Mouse (Mus musculus) liver, embryonic 11.5 days (tissue): Measurements from ENCODE around the gene Olfr193. TPM values are rescaled to one million over a fixed set of nuclear protein-coding genes. Genes with fewer than 3 reads are reported as not detected.
"Not testable (repeated sequence)": the region's sequence is repeated elsewhere in the genome, so short reads cannot be mapped to it uniquely, and the experiment has no call there.

Source experiments
- ATAC-seq: fragments of 200-750 bp; cut with Nextera tagmentation; replicated peaks from 2 replicates; pipeline ENCODE4 v1.8.0; 2017; ENCODE audit warnings: moderate number of reproducible peaks, mild to moderate bottlenecking, moderate TSS enrichment, moderate library complexity; ENCODE audit not compliant: low FRiP score
- DNase-seq: peaks from one replicate; pipeline ENCODE4 v3.0.0-alpha.2; 2017; ENCODE audit warnings: low spot score
- H3K27ac ChIP-seq: fragments of 300-500 bp; sonication (generic); 2 replicates; pipeline ENCODE4 v1.5.1; 2014; ENCODE audit warnings: mild to moderate bottlenecking, low read depth, low read length, control low read depth
- H3K27me3 ChIP-seq: fragments of 300-500 bp; sonication (generic); replicated peaks from 2 replicates; pipeline ENCODE4 v1.6.1; 2014; ENCODE audit warnings: low read length, mixed read lengths; ENCODE audit not compliant: control insufficient read depth, insufficient read depth
- H3K36me3 ChIP-seq: fragments of 300-500 bp; sonication (generic); 2 replicates; pipeline ENCODE4 v1.6.1; 2014; ENCODE audit warnings: mild to moderate bottlenecking, low read length, moderate library complexity, mixed read lengths; ENCODE audit not compliant: control insufficient read depth, insufficient read depth
- H3K4me1 ChIP-seq: fragments of 300-500 bp; sonication (generic); replicated peaks from 2 replicates; pipeline ENCODE4 v1.6.1; 2014; ENCODE audit warnings: low read length, mixed read lengths; ENCODE audit not compliant: control insufficient read depth, insufficient read depth
- H3K4me2 ChIP-seq: fragments of 300-500 bp; sonication (generic); 2 replicates; pipeline ENCODE4 v1.6.1; 2014; ENCODE audit warnings: mild to moderate bottlenecking, control low read depth, moderate library complexity
- H3K4me3 ChIP-seq: fragments of 300-500 bp; sonication (generic); 2 replicates; pipeline ENCODE4 v1.5.1; 2014; ENCODE audit warnings: low read depth, low read length, control low read depth
- H3K9ac ChIP-seq: fragments of 300-500 bp; sonication (generic); 2 replicates; pipeline ENCODE4 v1.6.1; 2014; ENCODE audit warnings: low read depth, low read length, control low read depth
- H3K9me3 ChIP-seq: fragments of 300-500 bp; sonication (generic); 2 replicates; pipeline ENCODE4 v1.6.1; 2016; ENCODE audit warnings: low read length, inconsistent platforms, mixed read lengths; ENCODE audit not compliant: control insufficient read depth
- WGBS: fragments of 180-500 bp; shearing (Covaris S2); extraction: QIAGEN DNeasy Blood & Tissue Kit; methylation state at CpG from one replicate; pipeline ENCODE4 v1.1.7; 2014; 5-methylcytosine and 5-hydroxymethylcytosine counted together
- polyA plus RNA-seq: library from polyadenylated mRNA; unstranded; fragments of >200 nt; fragmentation: Nextera tagmentation; extraction: Ambion mirVana; gene quantifications from 2 replicates; pipeline ENCODE4 v1.2.1, GENCODE M21; 2014

Gene Olfr193
- polyA plus RNA-seq: not detected in 2 replicates

- no peaks in the 10 kb centered on the region for H3K36me3 ChIP-seq
- ATAC-seq: no peak
- no peaks in the 10 kb centered on the region for H3K4me1 ChIP-seq
- H3K9me3 ChIP-seq: no peaks in the 10 kb centered on the region
- no peak within 1 kb of the TSS for H3K9ac ChIP-seq
- H3K27me3 ChIP-seq: no peaks in the 10 kb centered on the region
- no peak within 1 kb of the TSS for H3K4me2 ChIP-seq
- no peak for DNase-seq
- WGBS: 77% methylated on average over 1 of the region's 1 CpGs
- no peak within 1 kb of the TSS for H3K4me3 ChIP-seq
- no peak within 1 kb of the TSS for H3K27ac ChIP-seq
These were observed at the start of gene Olfr193 for GRCm38 (mm10) chr16:59111781-59112180. TSS of gene Olfr193 (minus strand) at chr16:59111881.

DNA sequence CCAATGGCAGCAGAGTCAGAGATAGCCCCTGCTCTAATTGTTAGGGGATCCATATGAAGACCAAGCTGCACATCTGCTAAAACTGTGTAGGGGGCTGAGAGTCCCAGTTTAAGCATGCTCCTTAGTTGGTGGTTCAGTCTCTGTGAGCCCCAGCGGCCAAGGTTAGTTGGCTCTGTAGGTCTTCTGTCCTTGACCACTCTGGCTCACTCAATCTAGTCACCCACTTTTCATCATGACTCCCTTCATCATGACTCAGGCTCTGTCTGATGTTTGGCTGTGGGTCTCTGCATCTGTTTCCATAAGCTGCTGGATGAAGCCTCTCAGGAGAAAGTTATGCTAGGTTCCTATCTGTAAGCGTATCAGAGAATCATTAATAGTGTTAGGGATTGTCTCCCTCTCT, 40.3 kb upstream of the Olfr193 start:
- no peak overlapping the region for H3K4me2 ChIP-seq
- H3K4me1 ChIP-seq: no peaks in the 10 kb centered on the region
- 75% methylated on average over 2 of the region's 2 CpGs for WGBS
- ATAC-seq: no peak
- no peak overlapping the region for H3K9ac ChIP-seq
- H3K4me3 ChIP-seq: no peak overlapping the region
- H3K36me3 ChIP-seq: no peaks in the 10 kb centered on the region
- DNase-seq: no peak
- H3K27me3 ChIP-seq: no peaks in the 10 kb centered on the region
- H3K9me3 ChIP-seq: no peaks in the 10 kb centered on the region
- no peak overlapping the region for H3K27ac ChIP-seq

DNA sequence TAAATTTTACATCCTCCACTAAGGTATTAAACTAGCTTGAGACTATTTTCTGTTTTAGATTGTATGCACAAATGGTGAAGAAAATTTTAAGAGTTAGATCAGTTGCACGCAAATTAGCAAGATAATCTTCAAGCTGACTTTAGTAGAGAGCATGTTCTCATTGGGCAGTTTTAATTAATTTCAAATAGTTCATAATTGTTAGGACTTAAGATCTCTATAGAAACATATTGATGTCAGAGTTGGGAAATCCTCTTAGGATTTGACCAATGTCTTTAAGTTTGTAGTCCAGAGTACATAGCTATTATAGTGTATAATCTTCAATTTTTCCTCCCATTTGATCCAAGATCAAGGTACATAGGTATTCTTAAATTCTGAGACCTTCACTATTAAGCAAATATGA, 35.1 kb upstream of the Olfr193 start, which contains the start of gene Olfr195:
Olfr195 (plus strand) TSS at position 301 of the 400 bp plus-strand sequence.
- Histone ChIP-seq H3K9me3 (peaks cover 2% of the 10 kb centered on the region; the same call in 1 of the 2 replicates), H3K4me2 (no peak within 1 kb of the TSS), H3K27ac (no peak within 1 kb of the TSS), H3K27me3 (no peaks in the 10 kb centered on the region), H3K9ac (no peak within 1 kb of the TSS), H3K4me1 (no peaks in the 10 kb centered on the region), H3K4me3 (no peak within 1 kb of the TSS), H3K36me3 (no peaks in the 10 kb centered on the region)
- ATAC-seq: no peak
- no peak for DNase-seq
- 74% methylated on average over 1 of the region's 1 CpGs for WGBS

DNA sequence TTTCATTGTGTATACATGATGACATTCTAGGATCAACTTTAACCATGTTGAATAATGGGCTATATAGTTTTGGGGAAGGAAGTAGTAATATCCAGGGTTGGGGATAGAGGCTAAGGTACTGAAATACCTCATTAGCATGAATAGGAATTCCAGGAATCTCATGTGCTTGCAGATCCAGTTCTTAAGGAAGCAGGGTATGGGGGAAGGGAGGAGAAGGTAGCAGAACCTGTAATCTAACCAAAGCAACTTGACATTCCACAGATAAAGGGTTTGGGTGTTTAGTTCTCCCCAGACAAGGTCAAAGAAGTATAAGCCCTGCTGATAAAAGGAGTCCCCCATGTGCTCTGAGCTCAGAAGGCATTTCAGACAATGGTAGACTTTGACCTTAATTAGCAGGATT, 29.4 kb upstream of the Olfr193 start:
- peaks cover 2% of the 10 kb centered on the region; the same call in 1 of the 2 replicates for H3K9me3 ChIP-seq
- ATAC-seq: no peak

DNA sequence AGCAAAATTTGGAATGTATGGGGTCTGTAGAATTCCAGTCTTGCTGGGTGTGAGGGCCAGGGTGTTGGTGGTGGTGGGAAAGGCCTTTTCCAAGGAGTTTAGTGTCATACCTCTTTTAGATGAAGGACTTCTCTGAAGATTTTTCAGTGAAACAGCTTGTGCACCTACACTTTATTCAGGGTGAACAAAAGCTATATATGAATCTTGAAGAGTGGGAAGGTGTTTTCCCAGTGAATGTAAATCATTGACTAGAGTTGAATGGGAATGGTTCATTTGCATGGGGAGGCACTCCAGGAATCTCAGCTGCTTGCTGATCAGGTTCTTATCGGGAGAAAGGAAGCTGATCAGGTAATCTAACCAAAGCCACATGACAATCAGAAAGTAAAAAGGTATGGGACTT, 19.1 kb upstream of the Olfr193 start:
- ATAC-seq: no peak
- H3K4me1 ChIP-seq: no peaks in the 10 kb centered on the region

More for the DNA sequence above, 29.4 kb upstream of the Olfr193 start:
- Histone ChIP-seq H3K27me3 (no peaks in the 10 kb centered on the region), H3K4me3 (no peak overlapping the region), H3K4me2 (no peak overlapping the region), H3K27ac (no peak overlapping the region), H3K36me3 (no peaks in the 10 kb centered on the region), H3K9ac (no peak overlapping the region), H3K4me1 (no peaks in the 10 kb centered on the region)
- no peak for DNase-seq

DNA sequence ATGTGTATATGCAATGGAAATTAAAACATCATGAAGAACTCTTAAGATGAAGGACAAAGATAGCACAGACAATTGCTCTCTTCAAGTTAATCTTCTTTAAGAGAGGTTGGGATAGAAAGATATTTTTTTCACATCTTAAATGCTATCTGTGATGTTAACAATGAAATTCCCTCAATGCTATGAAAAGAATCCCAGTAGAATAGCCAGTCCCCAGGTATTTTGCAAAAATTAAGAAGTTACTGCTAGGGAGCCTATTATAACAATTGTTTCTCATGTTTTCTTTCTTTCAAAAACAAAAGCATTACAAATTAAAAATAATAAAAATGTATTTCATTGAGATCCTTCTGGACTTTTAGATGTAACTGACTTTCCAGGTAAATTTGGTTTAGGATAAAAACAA, 9.3 kb upstream of the Olfr193 start, which contains the start of gene Olfr194:
Olfr194 (minus strand) TSS at position 101 of the 400 bp plus-strand sequence.
- no peaks in the 10 kb centered on the region for H3K4me1 ChIP-seq
- no peak within 1 kb of the TSS for H3K27ac ChIP-seq
- DNase-seq: no peak
- H3K4me2 ChIP-seq: no peak within 1 kb of the TSS
- no peak within 1 kb of the TSS for H3K4me3 ChIP-seq
- H3K9ac ChIP-seq: no peak within 1 kb of the TSS
- no peaks in the 10 kb centered on the region for H3K9me3 ChIP-seq
- ATAC-seq: no peak
- no peaks in the 10 kb centered on the region for H3K36me3 ChIP-seq
- no peaks in the 10 kb centered on the region for H3K27me3 ChIP-seq

More for the DNA sequence above, 19.1 kb upstream of the Olfr193 start:
- DNase-seq: no peak
- Histone ChIP-seq H3K27ac (no peak overlapping the region), H3K4me2 (no peak overlapping the region), H3K9me3 (no peaks in the 10 kb centered on the region; the same call in 1 of the 2 replicates), H3K4me3 (no peak overlapping the region), H3K36me3 (no peaks in the 10 kb centered on the region), H3K27me3 (no peaks in the 10 kb centered on the region), H3K9ac (no peak overlapping the region)
- WGBS: 88% methylated on average over 1 of the region's 1 CpGs

GRCm38 (mm10) chr16:59108522-59108921, 3.2 kb downstream of the Olfr193 start:
- not testable (repeated sequence) for DNase-seq, H3K4me1 ChIP-seq, H3K36me3 ChIP-seq, H3K27ac ChIP-seq, H3K27me3 ChIP-seq, H3K9ac ChIP-seq, H3K4me3 ChIP-seq, H3K9me3 ChIP-seq, ATAC-seq, H3K4me2 ChIP-seq
- 48% methylated on average over 5 of the region's 5 CpGs for WGBS

DNA sequence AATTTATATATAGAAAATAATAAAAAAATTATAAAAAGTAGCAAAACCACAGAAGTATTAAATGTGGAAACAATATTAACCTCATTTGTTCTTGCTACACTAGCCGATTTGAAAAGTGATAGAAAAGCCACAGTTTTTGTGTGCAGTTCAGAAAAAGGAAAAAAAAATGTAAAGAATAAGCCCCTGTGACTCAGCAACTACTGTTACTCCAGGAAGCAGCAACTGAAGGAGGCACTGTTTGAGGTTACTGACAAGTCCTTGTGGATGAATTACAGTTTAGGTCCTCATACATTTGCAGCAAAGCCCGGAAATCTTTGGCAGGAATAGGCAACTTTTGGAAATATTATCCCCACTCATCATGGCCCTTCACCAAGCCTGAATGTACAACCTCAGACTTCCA, 6.4 kb downstream of the Olfr193 start:
- H3K9me3 ChIP-seq: no peaks in the 10 kb centered on the region
- no peak overlapping the region for H3K27ac ChIP-seq
- H3K4me1 ChIP-seq: no peaks in the 10 kb centered on the region
- H3K27me3 ChIP-seq: no peaks in the 10 kb centered on the region
- no peak for DNase-seq
- ATAC-seq: no peak
- no peaks in the 10 kb centered on the region for H3K36me3 ChIP-seq
- no peak overlapping the region for H3K4me3 ChIP-seq
- 71% methylated on average over 2 of the region's 2 CpGs for WGBS
- H3K4me2 ChIP-seq: no peak overlapping the region
- H3K9ac ChIP-seq: no peak overlapping the region

GRCm38 (mm10) chr16:59089722-59090121, 22.0 kb downstream of the Olfr193 start, which contains the start of gene Olfr191:
TSS of gene Olfr191 (minus strand) at chr16:59089822.
- H3K4me1 ChIP-seq, H3K4me3 ChIP-seq, H3K9me3 ChIP-seq, H3K9ac ChIP-seq, ATAC-seq, H3K36me3 ChIP-seq, DNase-seq, H3K4me2 ChIP-seq, H3K27ac ChIP-seq, H3K27me3 ChIP-seq: not testable (repeated sequence)
- WGBS: 47% methylated on average over 1 of the region's 1 CpGs
